Mouse (Mus musculus) hindbrain, embryonic 16.5 days (tissue): ENCODE measurements at regions not wholly inside any gene's neighbourhood (a gene's known extent, or its start where the extent isn't known, plus 50 kb on each side); places are given as distances from the start of the nearest gene placed in this dataset.

Experiments
- ATAC-seq: fragments of 200-750 bp; cut with Nextera tagmentation; 2 replicates; pipeline ENCODE4 v1.8.0; 2017; ENCODE audit warnings: moderate TSS enrichment, moderate library complexity
- H3K27ac ChIP-seq: fragments of 300-500 bp; sonication (generic); 2 replicates; pipeline ENCODE4 v1.5.1; 2014; ENCODE audit warnings: low read depth, mild to moderate bottlenecking, control low read depth, low read length, moderate library complexity
- H3K27me3 ChIP-seq: fragments of 300-500 bp; sonication (generic); replicated peaks from 2 replicates; pipeline ENCODE4 v1.6.1; 2014; ENCODE audit warnings: low read length; ENCODE audit not compliant: control insufficient read depth, insufficient read depth
- H3K36me3 ChIP-seq: fragments of 300-500 bp; sonication (generic); 2 replicates; pipeline ENCODE4 v1.6.1; 2014; ENCODE audit warnings: mild to moderate bottlenecking, low read length, moderate library complexity, mixed read lengths; ENCODE audit not compliant: control insufficient read depth, insufficient read depth
- H3K4me1 ChIP-seq: fragments of 300-500 bp; sonication (generic); 2 replicates; pipeline ENCODE4 v1.6.1; 2014; ENCODE audit warnings: low read depth, low read length; ENCODE audit not compliant: control insufficient read depth, insufficient read depth
- H3K4me2 ChIP-seq: fragments of 300-500 bp; sonication (generic); 2 replicates; pipeline ENCODE4 v1.6.1; 2014; ENCODE audit warnings: mild to moderate bottlenecking, low read length, control low read depth, moderate library complexity
- H3K4me3 ChIP-seq: fragments of 300-500 bp; sonication (generic); 2 replicates; pipeline ENCODE4 v1.5.1; 2014; ENCODE audit warnings: mild to moderate bottlenecking, low read length, control low read depth, moderate library complexity
- H3K9ac ChIP-seq: fragments of 300-500 bp; sonication (generic); 2 replicates; pipeline ENCODE4 v1.6.1; 2014; ENCODE audit warnings: low read depth, mild to moderate bottlenecking, control low read depth, low read length, moderate library complexity
- H3K9me3 ChIP-seq: fragments of 300-500 bp; sonication (generic); 2 replicates; pipeline ENCODE4 v1.6.1; 2014; ENCODE audit warnings: mild to moderate bottlenecking, low read length, moderate library complexity; ENCODE audit not compliant: control insufficient read depth
- WGBS: fragments of 180-500 bp; shearing (Covaris S2); extraction: QIAGEN DNeasy Blood & Tissue Kit; methylation state at CpG from one replicate; pipeline ENCODE4 v1.1.7; 2014; 5-methylcytosine and 5-hydroxymethylcytosine counted together

DNA sequence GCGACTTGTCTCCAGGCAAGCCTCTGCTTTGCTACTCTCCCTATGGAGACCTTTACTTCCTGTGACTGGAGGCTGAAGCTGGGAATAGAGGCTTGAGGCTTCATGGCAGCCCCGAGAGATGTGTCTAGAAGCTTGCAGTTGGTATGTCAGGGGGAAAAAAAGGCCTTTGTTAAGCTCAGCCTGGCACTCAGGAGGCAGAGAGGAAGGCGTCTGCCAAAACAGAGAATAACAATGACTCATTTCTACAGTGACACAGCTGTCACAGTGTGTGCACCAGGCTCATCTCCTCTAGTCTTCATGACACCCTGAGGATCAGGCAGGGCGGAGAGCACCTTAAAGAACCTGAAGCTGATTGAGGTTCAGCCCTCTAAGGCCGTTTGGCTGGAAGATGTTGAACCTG lies 171.2 kb upstream of the Kcnd3 start:
- H3K9me3 ChIP-seq = no peaks in the 10 kb centered on the region
- 58% methylated on average over 5 of the region's 5 CpGs for WGBS
- no peaks in the 10 kb centered on the region for H3K4me1 ChIP-seq
- ATAC-seq = no peak
- H3K36me3 ChIP-seq = no peaks in the 10 kb centered on the region
- H3K27ac ChIP-seq = no peak overlapping the region
- no peak overlapping the region for H3K4me3 ChIP-seq
- H3K4me2 ChIP-seq = no peak overlapping the region
- H3K9ac ChIP-seq = no peak overlapping the region
- H3K27me3 ChIP-seq = no peaks in the 10 kb centered on the region

DNA sequence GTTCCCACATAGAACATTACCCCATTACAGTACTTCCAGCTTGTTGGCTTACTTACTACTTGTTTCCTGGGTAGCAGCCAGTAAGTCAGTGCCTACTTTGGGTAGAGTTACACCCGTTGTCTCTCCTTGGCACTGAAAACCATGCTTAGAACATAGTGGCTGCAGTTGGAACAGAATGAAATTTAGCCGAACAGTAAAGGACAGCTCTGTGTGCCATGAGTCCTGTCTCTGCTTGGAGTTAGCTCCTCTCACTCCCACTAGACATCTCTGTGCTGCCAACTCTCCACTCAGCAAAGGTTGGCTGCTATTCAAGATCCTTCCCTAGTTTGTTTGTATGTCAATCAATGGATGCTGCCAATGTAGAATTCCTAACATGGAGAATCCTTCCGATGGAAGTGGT lies 170.4 kb upstream of the Kcnd3 start:
- no peaks in the 10 kb centered on the region for H3K36me3 ChIP-seq
- ATAC-seq = no peak
- no peak overlapping the region for H3K27ac ChIP-seq
- H3K4me3 ChIP-seq = no peak overlapping the region
- H3K4me1 ChIP-seq = no peaks in the 10 kb centered on the region
- H3K4me2 ChIP-seq = no peak overlapping the region
- H3K9ac ChIP-seq = no peak overlapping the region
- no peaks in the 10 kb centered on the region for H3K27me3 ChIP-seq
- no peaks in the 10 kb centered on the region for H3K9me3 ChIP-seq
- 88% methylated on average over 3 of the region's 3 CpGs for WGBS

DNA sequence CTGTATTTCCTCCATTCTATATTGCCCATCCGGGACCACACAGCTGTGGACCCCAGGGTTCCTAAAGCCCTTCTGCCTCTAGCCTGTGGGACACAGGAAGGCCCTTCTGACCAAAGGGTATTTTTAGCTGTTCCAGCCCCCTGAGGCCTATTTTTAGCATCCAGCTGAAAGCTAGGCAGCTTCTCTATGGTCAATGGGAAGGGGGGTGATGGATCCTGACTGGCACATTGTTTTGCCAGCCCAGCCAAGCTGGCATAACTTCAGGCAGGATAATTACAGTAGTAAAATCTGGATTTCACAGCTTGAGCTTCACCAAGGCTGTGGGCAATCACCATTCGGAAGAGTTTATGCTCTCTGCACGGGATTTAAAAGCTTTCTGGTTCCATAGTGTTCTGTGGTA lies 153.9 kb upstream of the Kcnd3 start:
- Histone ChIP-seq H3K27me3 (no peaks in the 10 kb centered on the region), H3K9ac (no peak overlapping the region), H3K9me3 (no peaks in the 10 kb centered on the region), H3K4me1 (peaks cover 5% of the 10 kb centered on the region; the same call in 1 of the 2 replicates), H3K4me3 (no peak overlapping the region), H3K4me2 (no peak overlapping the region), H3K27ac (no peak overlapping the region), H3K36me3 (no peaks in the 10 kb centered on the region)
- ATAC-seq = no peak; the same call in 1 of the 2 replicates
- 76% methylated on average over 3 of the region's 3 CpGs for WGBS

DNA sequence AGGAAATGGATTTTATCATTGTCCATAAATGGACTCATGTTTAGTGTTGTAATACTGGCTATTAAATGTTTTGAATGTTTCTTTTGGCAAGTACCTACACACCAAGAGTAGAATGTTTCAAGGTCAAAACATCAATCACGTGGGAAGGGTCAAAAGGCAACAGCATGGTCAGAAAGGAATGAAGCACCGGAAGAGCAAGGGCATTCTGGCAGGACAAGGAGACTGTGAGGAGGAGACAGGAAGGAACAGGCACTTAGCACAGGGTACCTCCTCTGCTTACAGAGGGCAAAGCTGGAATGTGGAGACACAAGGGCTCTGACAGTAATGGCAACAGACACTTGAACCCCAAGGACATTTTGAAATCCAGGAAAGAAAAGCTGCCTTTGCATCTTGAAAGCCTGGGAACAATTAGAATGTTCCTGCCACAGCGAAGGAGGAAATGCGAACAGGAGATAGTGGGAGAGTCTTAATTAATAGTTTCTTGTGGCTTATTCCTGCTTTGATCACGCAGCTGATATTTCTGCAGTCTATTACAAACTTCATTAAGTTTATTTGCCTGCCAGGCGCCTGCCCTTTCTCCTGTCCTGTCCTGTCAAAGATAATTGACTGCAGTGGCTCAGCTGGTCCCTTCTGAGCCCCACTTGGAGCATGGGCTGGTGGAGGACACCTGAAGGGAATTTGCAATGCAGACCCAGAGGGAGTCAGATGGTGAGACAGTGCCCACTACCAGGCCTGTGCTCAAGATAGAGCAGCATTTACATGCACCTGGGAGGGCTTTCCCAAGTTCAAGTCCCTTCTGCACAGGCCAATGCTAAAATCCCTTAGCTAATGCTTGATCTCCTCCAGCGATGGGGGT lies 151.2 kb upstream of the Kcnd3 start:
- H3K9me3 ChIP-seq = no peaks in the 10 kb centered on the region
- ATAC-seq = no peak
- no peaks in the 10 kb centered on the region for H3K36me3 ChIP-seq
- H3K9ac ChIP-seq = no peak overlapping the region
- 59% methylated on average over 7 of the region's 7 CpGs for WGBS
- no peak overlapping the region for H3K27ac ChIP-seq
- no peak overlapping the region for H3K4me3 ChIP-seq
- H3K4me2 ChIP-seq = no peak overlapping the region
- H3K4me1 ChIP-seq = peaks cover 5% of the 10 kb centered on the region; the same call in 1 of the 2 replicates
- no peaks in the 10 kb centered on the region for H3K27me3 ChIP-seq

DNA sequence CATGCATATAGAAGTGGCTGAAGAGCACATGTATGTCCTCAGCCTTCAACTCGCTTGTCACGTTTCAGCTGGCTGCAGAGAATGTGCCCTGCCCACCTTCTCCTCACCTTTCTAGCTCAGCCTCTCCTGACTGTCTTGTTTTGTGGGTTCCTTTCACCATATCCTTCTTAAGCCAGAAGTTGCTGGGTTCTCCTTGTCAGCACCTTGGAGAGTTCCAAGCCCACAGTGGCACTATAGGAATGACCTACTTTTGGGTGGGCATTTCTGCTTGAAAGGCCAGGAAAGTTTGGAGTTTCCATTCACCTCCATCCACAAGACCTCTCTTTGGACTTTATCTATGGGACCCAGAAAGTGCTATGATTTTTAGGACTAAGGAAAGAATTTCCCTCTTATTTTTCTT lies 144.5 kb upstream of the Kcnd3 start:
- Histone ChIP-seq H3K27ac (no peak overlapping the region), H3K4me3 (no peak overlapping the region)
- WGBS = 66% methylated on average over 2 of the region's 2 CpGs

DNA sequence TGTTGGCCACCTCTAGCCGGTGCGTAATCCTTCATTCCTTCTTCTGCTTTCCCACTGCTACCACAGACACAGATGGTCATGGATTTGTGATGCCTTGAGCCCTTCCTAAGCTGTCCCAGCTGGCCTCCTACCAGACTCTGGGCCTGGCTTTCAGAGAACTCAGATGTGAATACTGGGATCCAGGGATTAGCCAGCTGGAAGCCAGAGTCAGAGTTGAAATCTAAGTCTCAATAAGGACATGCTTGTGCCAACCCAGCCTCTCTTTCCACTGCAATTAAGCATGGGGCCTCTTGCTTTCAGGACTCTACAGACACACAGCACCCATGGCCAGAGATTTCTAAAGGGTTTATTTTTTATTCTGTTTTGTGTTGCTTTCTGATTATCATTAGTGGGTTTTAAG lies 143.1 kb upstream of the Kcnd3 start:
- Histone ChIP-seq H3K9me3 (no peaks in the 10 kb centered on the region), H3K4me1 (no peaks in the 10 kb centered on the region), H3K36me3 (no peaks in the 10 kb centered on the region), H3K27ac (no peak overlapping the region), H3K27me3 (no peaks in the 10 kb centered on the region), H3K9ac (no peak overlapping the region), H3K4me2 (no peak overlapping the region), H3K4me3 (no peak overlapping the region)
- 71% methylated on average over 2 of the region's 2 CpGs for WGBS
- no peak for ATAC-seq

More for the DNA sequence above, 144.5 kb upstream of the Kcnd3 start:
- H3K9me3 ChIP-seq = no peaks in the 10 kb centered on the region
- H3K9ac ChIP-seq = no peak overlapping the region
- H3K4me1 ChIP-seq = no peaks in the 10 kb centered on the region
- no peak overlapping the region for H3K4me2 ChIP-seq
- H3K36me3 ChIP-seq = no peaks in the 10 kb centered on the region
- ATAC-seq = no peak
- H3K27me3 ChIP-seq = no peaks in the 10 kb centered on the region

DNA sequence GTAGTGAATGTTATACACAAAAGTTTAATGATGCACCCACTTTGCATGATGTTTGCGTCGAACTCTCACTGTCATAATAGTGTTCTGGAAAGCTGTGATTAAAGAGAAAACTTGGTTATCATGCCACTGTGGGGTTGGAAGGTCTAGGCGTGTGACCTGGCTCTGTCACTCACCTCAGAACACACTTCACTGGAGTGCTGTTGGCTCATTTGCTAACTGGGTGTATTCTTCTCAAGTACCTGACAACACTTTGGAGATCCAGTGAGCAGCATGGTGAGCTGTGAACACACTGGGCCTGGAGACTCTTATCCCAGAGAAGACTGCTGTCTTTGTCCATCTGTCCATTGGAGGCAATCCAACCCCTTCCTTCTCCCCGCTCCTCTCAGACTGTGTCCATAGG lies 98.9 kb upstream of the Kcnd3 start:
- no peak overlapping the region for H3K27ac ChIP-seq
- no peaks in the 10 kb centered on the region for H3K4me1 ChIP-seq
- H3K27me3 ChIP-seq = no peaks in the 10 kb centered on the region
- no peak overlapping the region for H3K9ac ChIP-seq
- no peaks in the 10 kb centered on the region for H3K9me3 ChIP-seq
- no peak for ATAC-seq
- 86% methylated on average over 4 of the region's 4 CpGs for WGBS
- no peak overlapping the region for H3K4me3 ChIP-seq
- no peak overlapping the region for H3K4me2 ChIP-seq
- no peaks in the 10 kb centered on the region for H3K36me3 ChIP-seq

DNA sequence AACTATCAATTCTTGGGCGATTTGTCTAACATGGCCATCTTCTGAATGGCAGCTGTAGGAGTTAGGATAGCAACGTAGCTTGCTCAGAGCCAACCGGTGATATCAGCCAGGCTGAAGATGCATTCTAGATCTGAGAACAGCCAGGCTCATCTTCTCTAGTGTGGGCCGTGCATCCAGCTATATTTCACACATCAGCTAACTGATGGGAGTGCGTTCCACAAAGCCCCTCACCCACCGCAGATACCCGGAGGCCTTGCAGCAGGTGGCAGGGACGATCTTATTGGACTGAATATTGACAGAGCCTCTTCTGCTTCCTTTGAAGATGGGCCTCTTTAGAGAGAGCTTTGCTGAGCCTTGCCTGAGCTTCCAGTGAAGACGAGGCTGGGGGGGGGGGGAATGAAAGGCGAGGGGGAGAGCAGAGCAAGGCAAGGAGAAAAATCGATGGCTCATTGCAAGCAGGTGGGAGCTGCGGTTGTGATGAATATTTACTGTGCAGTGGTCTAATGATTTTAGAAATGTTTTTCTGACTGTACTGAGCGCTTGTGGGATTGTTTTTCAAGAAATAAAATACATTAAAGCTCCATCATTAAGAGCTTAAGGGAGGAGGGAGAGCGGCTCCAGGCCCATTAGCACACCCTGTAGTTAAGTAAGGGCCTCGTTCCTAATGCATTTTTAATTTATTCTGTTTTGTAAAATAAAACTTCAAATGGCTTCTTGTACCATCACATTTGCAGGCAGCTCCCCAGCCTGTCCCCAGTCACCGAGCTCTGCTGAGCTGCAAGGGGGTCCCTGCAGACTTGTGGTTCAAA lies 97.8 kb upstream of the Kcnd3 start:
- Histone ChIP-seq H3K4me1 (no peaks in the 10 kb centered on the region), H3K9ac (no peak overlapping the region), H3K27ac (no peak overlapping the region), H3K9me3 (no peaks in the 10 kb centered on the region), H3K4me3 (no peak overlapping the region), H3K36me3 (no peaks in the 10 kb centered on the region), H3K4me2 (no peak overlapping the region), H3K27me3 (no peaks in the 10 kb centered on the region)
- WGBS = 58% methylated on average over 16 of the region's 16 CpGs
- ATAC-seq = peak; percentile 86

DNA sequence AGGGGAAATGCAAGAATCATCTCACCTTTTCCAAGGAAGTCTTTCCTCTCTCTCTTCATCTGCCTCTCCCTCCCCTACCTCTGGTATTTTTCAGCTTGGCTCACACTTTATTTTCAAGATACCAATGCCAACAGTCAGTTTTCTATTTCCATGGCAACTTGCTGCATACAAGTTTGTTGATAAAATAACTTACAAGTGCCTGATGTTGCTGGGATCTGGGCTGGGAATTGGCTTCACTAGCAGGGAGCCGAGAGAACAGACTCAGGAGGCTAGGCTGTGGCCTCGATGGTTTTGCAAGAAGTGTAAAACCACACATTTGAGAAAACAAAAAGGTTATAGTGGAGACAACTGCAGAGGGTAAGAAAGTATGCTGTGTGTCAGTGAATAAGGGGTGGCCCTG lies 94.6 kb upstream of the Kcnd3 start:
- Histone ChIP-seq H3K9me3 (no peaks in the 10 kb centered on the region), H3K27me3 (no peaks in the 10 kb centered on the region), H3K4me1 (peaks cover 7% of the 10 kb centered on the region; the same call in 1 of the 2 replicates), H3K4me2 (no peak overlapping the region), H3K4me3 (no peak overlapping the region), H3K9ac (no peak overlapping the region), H3K27ac (no peak overlapping the region), H3K36me3 (no peaks in the 10 kb centered on the region)
- no peak for ATAC-seq
- WGBS = 54% methylated on average over 2 of the region's 2 CpGs
